Mouse (Mus musculus) erythroid progenitor cell, adult 5-6 weeks (primary cell): ENCODE data around the gene Chmp2b. TPM values are rescaled to one million over a fixed set of nuclear protein-coding genes. Genes with fewer than 3 reads are reported as not detected.

Experiments used
- ATAC-seq: replicated peaks from 2 replicates; pipeline ENCODE4 v1.8.0; 2016; ENCODE audit warnings: moderate number of reproducible peaks, mild to moderate bottlenecking, moderate TSS enrichment, inconsistent platforms; ENCODE audit not compliant: poor library complexity, low FRiP score, severe bottlenecking
- total RNA-seq, 2 experiments: library from RNA; stranded (forward) in 1 of 2; stranded (reverse) in 1 of 2; fragments of 150-400 nt in 1 of 2; fragments of 186-747, 209-891 nt in 1 of 2; gene quantifications; 2 replicates each; pipeline versions ENCODE4 v1.2.3 to v1.2.4; 2015 to 2017; ENCODE audit warnings: low replicate concordance in 2 of 2

Gene Chmp2b
- total RNA-seq, 2 experiments from 2014 or later: 3.3 to 16.8 TPM

- no peak for ATAC-seq
These were observed 30.9 kb downstream of the Chmp2b start for GRCm38 (mm10) chr16:65531663-65532062.

- ATAC-seq: no peak
These were observed 32.9 kb downstream of the Chmp2b start for GRCm38 (mm10) chr16:65529589-65529988.

- no peak for ATAC-seq
These were observed 35.8 kb downstream of the Chmp2b start for GRCm38 (mm10) chr16:65526695-65527094.

- ATAC-seq: no peak
These were observed 36.5 kb downstream of the Chmp2b start for GRCm38 (mm10) chr16:65526004-65526403.

- ATAC-seq: no peak
These were observed 42.3 kb downstream of the Chmp2b start, which contains the start of gene Pou1f1 for GRCm38 (mm10) chr16:65520211-65520610. Pou1f1 (plus strand) TSS chr16:65520511.

GRCm38 (mm10) chr16:65514223-65514622, 48.3 kb downstream of the Chmp2b start:
- no peak for ATAC-seq

GRCm38 (mm10) chr16:65497049-65497448, 65.5 kb downstream of the Chmp2b start:
- no peak for ATAC-seq

- ATAC-seq: no peak
These were observed 66.5 kb downstream of the Chmp2b start for GRCm38 (mm10) chr16:65496030-65496429.

Other genes with a start within 250 kb of the Chmp2b start
- not detected in 2 replicates for gene Pou1f1, start 42.2 kb downstream of the Chmp2b start, total RNA-seq (2015; ENCODE audit: low replicate concordance)
- gene Pou1f1, start 42.2 kb downstream of the Chmp2b start, total RNA-seq (2017; ENCODE audit: low replicate concordance): not detected in 2 replicates